Mouse (Mus musculus): ENCODE measurements at regions not wholly inside any gene's neighbourhood (a gene's known extent, or its start where the extent isn't known, plus 50 kb on each side); places are given as distances from the start of the nearest gene placed in this dataset.

DNA sequence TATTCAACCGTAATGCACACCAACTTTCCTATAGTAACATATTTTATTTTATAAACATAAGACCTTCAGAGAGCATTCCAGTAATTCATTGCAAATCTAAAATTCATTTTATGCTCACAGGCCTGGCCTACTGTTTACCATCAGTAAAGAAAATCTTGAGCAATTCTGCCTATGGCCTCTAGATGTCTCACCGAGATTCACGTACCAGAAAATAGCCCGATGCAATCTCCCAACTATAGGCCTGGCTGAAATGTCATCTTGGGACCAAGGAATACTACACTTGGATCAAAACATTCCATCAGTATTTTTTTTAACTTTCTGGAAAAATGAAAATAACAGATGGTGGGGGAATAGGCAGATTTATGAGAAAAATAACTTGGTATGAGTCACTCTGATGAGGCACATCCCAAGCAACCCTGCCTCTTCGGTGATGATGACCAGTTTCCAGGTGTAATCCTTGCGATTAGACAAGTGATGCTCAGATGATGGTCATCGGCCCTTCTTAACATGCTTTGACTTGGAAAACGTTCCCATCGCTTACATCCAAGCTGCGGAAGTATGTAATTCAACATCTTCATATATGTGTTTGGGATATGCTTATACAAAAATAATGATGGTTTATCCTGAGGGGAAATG, 439.9 kb downstream of the Nyap2 start:
- H3K4me3 ChIP-seq: no peak overlapping the region
- H3K4me2 ChIP-seq: no peak overlapping the region
- H3K9ac ChIP-seq: no peak overlapping the region
- H3K27ac ChIP-seq: no peak overlapping the region
- no peaks in the 10 kb centered on the region for H3K36me3 ChIP-seq (replicated peaks)
- H3K9me3 ChIP-seq: no peaks in the 10 kb centered on the region
- peak; percentile 91 for ATAC-seq (replicated peaks)
- H3K4me1 ChIP-seq: peaks cover 2% of the 10 kb centered on the region; the same call in 1 of the 2 replicates
- WGBS: 57% methylated on average over 10 of the region's 10 CpGs
- no peaks in the 10 kb centered on the region for H3K27me3 ChIP-seq (replicated peaks)

DNA sequence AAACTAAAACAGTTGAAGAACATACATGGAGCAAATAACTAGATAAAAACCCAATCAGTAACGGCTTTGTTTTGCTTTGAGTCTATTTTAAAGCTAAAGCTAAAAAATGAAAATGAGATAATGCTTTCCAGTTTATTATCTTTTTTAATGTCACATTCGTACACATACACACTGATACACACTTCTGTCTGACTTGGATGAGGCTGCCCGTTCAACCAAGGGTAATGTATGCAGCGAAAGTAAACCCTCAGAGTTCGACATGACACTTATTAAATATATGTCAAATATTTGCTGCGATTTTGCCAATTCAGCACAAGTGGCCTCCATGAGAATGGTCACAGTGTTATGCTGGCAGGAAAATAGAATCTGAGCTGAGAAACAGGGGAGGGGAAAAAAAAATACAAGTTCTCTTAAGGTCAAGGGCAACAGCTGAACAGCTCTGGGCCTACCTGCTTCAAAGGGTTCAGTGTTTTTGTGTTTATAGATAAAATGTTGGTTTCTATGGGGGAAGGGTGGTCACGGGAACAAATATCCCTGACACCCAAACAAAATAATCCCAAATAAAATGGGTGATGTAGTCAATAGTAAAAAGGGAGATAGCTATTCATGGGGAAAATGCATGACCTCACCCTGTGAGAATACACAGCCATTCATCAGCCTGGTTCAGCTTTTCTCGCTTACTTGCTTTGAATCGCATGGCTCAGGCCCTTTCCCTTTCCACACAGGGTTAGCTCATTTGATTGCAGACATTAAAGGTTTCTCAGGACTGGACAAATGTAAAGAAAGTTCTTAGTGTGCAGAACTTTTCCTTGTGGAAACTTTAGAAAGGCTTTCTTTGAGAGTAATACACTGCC, 443.9 kb downstream of the Nyap2 start:
- no peak overlapping the region for H3K27ac ChIP-seq

DNA sequence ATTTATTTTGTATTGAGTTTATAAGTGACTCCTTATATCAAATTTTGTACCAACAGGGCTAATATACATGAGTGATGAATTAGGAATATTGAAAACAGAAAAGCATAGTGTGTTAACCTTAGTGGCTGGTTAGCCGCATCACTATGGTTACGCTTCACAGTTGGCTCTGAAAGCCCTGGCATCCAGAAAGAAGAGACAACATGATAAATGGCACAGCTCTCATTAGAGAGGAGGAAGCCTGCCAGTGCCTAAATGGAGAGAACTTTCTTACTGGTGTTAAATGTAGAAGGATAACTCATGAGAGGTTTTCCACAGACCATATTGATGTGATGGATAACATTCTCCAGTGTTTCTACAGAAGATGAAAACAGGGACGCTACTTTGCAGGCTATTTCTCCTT, 446.2 kb downstream of the Nyap2 start:
- Histone ChIP-seq H3K4me3 (no peak overlapping the region), H3K36me3 (replicated peaks) (no peaks in the 10 kb centered on the region), H3K9ac (no peak overlapping the region), H3K9me3 (no peaks in the 10 kb centered on the region), H3K27ac (no peak overlapping the region), H3K4me1 (peaks cover 2% of the 10 kb centered on the region; the same call in 1 of the 2 replicates), H3K4me2 (no peak overlapping the region), H3K27me3 (replicated peaks) (no peaks in the 10 kb centered on the region)
- 91% methylated on average over 3 of the region's 3 CpGs for WGBS
- ATAC-seq (replicated peaks): no peak

More for the DNA sequence above, 443.9 kb downstream of the Nyap2 start:
- Histone ChIP-seq H3K4me2 (no peak overlapping the region), H3K27me3 (replicated peaks) (no peaks in the 10 kb centered on the region), H3K9me3 (no peaks in the 10 kb centered on the region), H3K4me1 (peaks cover 2% of the 10 kb centered on the region; the same call in 1 of the 2 replicates), H3K4me3 (no peak overlapping the region), H3K36me3 (replicated peaks) (no peaks in the 10 kb centered on the region), H3K9ac (no peak overlapping the region)
- peak; percentile 64; the same call in 1 of the 2 replicates for ATAC-seq (replicated peaks)
- whole genome bisulfite sequencing: 41% methylated on average over 9 of the region's 9 CpGs

DNA sequence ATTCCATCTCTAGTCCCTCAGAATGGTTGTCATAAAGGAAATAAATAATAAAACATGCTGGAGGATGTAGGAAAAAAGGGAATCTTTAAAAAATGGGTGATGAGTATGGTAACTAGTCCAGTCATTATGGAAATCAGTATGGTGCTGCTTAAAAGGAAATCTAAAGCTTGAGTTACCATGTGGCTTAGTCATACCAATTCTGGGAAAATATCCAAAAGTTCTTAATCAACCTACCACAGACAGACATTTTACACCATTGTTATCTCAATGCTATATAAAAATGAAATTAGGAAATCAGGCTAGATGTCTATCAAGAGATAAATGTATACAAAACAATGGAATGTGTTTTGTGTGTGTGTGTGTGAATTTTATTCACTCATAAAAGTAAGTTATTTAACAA, 449.1 kb downstream of the Nyap2 start:
- Histone ChIP-seq H3K4me2 (no peak overlapping the region), H3K36me3 (replicated peaks) (no peaks in the 10 kb centered on the region), H3K4me1 (no peaks in the 10 kb centered on the region; the same call in 1 of the 2 replicates), H3K27me3 (replicated peaks) (no peaks in the 10 kb centered on the region), H3K9ac (no peak overlapping the region), H3K27ac (no peak overlapping the region), H3K4me3 (no peak overlapping the region), H3K9me3 (no peaks in the 10 kb centered on the region)
- no peak for ATAC-seq (replicated peaks)

DNA sequence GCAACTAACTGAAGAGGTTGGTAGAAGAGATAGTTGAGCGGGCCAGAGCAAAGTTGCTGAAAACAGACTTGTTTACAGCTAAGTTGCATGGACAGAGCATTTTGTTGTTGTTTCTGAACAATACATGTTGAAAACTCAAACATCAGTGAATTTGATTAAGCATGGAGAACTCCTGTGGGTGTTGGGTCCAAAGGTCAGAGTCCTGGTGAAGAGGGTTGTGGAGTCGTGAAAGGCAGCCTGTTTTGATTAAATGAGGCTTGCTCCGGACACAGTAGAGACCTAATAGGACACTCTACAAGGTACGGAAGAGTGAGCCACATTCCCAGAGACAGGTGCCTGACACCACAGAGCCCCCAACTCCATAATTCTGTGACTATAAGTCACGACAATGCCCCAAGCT, 461.1 kb downstream of the Nyap2 start:
- no peaks in the 10 kb centered on the region for H3K9me3 ChIP-seq
- no peaks in the 10 kb centered on the region for H3K36me3 ChIP-seq (replicated peaks)
- H3K4me3 ChIP-seq: no peak overlapping the region
- H3K27ac ChIP-seq: no peak overlapping the region
- no peak overlapping the region for H3K9ac ChIP-seq
- WGBS: 57% methylated on average over 5 of the region's 5 CpGs
- H3K4me1 ChIP-seq: no peaks in the 10 kb centered on the region
- no peak for ATAC-seq (replicated peaks)
- H3K4me2 ChIP-seq: no peak overlapping the region
- no peaks in the 10 kb centered on the region for H3K27me3 ChIP-seq (replicated peaks)

DNA sequence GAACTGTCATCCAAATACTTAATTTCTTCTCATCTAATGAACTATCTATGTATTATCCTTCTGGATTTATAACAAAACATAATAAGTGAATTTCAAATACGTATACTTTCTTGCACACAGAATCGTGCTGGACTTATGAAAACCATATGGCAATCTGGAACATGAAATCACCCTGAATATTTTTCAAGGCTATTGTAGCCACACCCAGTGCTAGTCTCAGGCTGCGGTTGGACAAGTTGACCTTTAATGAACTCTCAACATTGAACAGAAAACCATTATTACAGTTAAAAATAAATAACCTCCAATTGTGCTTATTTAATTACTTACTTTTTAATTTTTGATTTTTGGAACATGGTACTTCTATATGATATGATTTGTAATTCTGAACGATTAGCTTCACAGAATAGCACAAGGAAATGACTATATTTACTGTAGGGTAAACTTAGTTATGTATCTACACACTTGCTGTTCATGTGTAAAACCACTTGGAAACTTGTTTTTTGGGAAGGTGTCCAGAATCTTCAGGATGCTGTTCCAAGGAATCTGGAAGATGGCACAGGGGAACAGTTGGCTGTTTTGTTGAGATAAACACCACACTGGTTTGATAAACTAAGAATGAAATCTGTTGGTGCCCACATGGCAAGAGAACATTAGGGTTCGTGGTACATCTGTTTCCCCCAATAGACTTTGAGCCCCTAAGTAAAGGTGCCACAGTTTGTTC, 463.0 kb downstream of the Nyap2 start:
- Histone ChIP-seq H3K27ac (no peak overlapping the region), H3K27me3 (replicated peaks) (no peaks in the 10 kb centered on the region), H3K9me3 (no peaks in the 10 kb centered on the region), H3K4me3 (no peak overlapping the region), H3K4me2 (no peak overlapping the region), H3K9ac (no peak overlapping the region), H3K36me3 (replicated peaks) (no peaks in the 10 kb centered on the region), H3K4me1 (no peaks in the 10 kb centered on the region)
- 89% methylated on average over 5 of the region's 5 CpGs for WGBS
- ATAC-seq (replicated peaks): no peak

DNA sequence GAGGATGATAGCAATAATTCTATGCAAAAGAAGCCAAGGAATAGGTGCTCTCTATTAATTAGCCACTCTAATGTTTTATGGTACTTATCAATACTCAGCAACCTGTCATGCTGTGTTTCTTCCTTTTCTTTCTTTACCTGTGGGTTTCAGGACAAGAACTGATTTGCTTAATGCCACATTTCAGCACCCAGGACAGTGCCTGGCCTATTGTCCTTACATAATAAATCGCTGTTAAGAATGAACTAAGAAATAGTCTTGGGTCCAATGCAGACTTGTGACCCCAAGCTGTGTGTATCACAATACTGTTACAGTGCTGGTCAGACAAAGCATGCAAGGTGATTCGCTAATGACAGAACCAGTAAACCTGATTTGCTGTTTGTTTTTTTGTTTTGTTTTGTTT, 472.2 kb downstream of the Nyap2 start:
- H3K4me2 ChIP-seq: no peak overlapping the region
- WGBS: 73% methylated on average over 2 of the region's 2 CpGs
- no peak overlapping the region for H3K4me3 ChIP-seq
- H3K27ac ChIP-seq: no peak overlapping the region
- H3K4me1 ChIP-seq: no peaks in the 10 kb centered on the region
- H3K27me3 ChIP-seq (replicated peaks): no peaks in the 10 kb centered on the region
- no peak overlapping the region for H3K9ac ChIP-seq
- H3K36me3 ChIP-seq (replicated peaks): no peaks in the 10 kb centered on the region
- H3K9me3 ChIP-seq: no peaks in the 10 kb centered on the region
- no peak for ATAC-seq (replicated peaks)

DNA sequence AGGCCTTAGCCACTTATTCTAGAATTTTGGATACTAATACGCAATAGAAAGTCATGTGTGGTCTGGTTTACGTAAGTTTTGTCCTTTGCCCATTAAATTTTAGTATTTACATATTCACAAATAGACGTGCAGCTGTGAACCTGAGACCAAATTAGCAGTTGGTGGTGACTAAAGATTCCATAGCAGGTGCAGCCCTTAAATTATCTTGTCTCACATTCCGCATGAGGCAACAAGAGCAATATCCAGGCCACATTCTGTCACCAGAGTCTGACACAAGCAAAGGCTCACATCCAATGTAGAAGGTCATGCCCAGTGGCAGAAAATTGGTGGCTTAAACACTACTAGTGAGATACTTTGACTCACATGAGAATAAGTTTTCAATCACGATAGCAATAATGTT, 473.0 kb downstream of the Nyap2 start:
- H3K27ac ChIP-seq: no peak overlapping the region
- H3K4me2 ChIP-seq: no peak overlapping the region

DNA sequence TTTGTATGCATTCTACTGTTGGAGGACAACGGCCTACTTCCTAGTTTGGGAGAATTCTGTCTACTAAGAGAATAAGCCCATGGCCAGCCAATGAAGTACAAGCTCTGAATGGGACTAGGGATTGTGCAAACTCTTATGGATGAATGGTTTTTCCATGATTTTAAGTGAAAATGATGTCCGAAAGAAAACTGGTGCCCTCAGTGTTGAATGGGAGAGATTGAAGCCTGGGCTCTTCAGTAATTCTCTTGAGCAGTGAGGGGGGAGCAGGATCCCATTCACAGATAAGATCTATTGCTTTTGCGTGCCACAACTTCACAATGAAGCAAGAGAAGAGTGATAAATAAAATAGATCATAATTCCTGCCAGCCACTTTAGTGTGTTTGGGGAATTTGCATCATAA, 476.0 kb downstream of the Nyap2 start:
- no peak overlapping the region for H3K27ac ChIP-seq

More for the DNA sequence above, 473.0 kb downstream of the Nyap2 start:
- ATAC-seq (replicated peaks): no peak
- H3K9me3 ChIP-seq: no peaks in the 10 kb centered on the region
- H3K4me3 ChIP-seq: no peak overlapping the region
- no peak overlapping the region for H3K9ac ChIP-seq
- 91% methylated on average over 5 of the region's 5 CpGs for WGBS
- no peaks in the 10 kb centered on the region for H3K36me3 ChIP-seq (replicated peaks)
- H3K27me3 ChIP-seq (replicated peaks): no peaks in the 10 kb centered on the region
- no peaks in the 10 kb centered on the region for H3K4me1 ChIP-seq

DNA sequence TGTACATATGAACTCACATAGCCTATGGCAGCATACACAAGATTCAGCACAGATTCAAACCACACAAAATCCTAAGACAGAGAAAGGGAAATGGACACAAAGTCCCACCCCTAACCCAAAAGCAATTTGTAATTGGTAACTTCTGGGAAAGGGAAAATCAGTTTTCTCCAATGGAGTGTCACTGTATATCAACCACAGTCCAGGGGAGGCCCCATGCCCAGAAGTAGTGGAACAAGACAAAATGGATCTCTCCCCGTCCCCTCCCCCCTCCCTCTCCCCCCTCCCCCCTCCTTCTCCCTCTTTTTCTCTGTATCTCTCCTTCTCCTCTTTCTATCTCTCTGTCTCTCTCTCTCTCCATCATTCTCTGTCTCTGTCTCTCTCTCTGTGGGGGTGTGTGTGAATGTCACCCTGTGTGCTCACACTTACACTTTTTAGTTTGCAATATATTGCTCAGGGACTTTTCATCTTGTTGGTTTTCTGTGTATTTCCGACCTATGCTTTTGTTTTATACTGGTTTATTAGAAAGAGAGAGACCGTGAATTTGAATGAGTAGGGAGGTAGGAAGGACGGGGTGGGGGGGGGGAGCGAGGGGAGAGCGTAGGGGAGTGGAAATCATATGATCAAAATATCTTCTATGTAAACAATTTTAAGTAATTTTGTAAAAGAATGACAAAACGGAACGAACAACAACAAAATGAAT, 500.4 kb downstream of the Nyap2 start:
- ATAC-seq (replicated peaks): peak; percentile 56

More for the DNA sequence above, 476.0 kb downstream of the Nyap2 start:
- WGBS: 85% methylated on average over 3 of the region's 3 CpGs
- H3K4me3 ChIP-seq: no peak overlapping the region
- no peak overlapping the region for H3K9ac ChIP-seq
- H3K9me3 ChIP-seq: no peaks in the 10 kb centered on the region
- H3K4me2 ChIP-seq: no peak overlapping the region
- no peaks in the 10 kb centered on the region for H3K27me3 ChIP-seq (replicated peaks)
- ATAC-seq (replicated peaks): no peak
- H3K4me1 ChIP-seq: no peaks in the 10 kb centered on the region
- H3K36me3 ChIP-seq (replicated peaks): no peaks in the 10 kb centered on the region

DNA sequence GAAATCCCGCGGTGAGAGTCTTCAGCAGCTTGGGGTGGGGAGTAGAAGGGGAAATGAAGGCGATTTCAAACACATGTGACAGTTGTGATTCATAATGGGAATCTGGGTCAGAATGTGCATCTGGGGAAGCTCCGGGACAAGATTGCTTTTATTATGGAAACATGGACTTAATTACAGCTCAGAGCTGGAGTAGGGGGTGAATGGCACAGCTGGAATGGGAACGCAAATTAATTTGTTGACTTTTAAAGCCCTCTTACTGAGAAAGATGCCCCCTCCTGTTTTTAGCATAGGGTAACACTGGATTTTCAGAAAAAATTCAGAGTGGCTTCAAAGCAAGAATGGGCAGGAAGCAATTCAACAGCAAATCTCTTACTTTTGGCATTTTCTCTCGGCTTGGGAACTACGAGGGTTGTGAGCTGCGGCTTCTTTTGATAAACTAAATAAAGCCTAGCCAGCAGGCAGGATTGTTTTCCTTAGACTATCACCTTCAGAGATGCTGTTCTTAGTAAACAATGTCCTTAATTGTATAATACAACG, 501.0 kb downstream of the Nyap2 start:
- no peaks in the 10 kb centered on the region for H3K27me3 ChIP-seq (replicated peaks)
- H3K4me3 ChIP-seq: no peak overlapping the region
- H3K27ac ChIP-seq: no peak overlapping the region
- H3K36me3 ChIP-seq (replicated peaks): no peaks in the 10 kb centered on the region
- no peak overlapping the region for H3K9ac ChIP-seq
- ATAC-seq (replicated peaks): peak; percentile 70
- WGBS: 28% methylated on average over 9 of the region's 9 CpGs
- peak overlapping the region; percentile 37 for H3K4me2 ChIP-seq
- H3K9me3 ChIP-seq: no peaks in the 10 kb centered on the region
- peaks cover 7% of the 10 kb centered on the region for H3K4me1 ChIP-seq

More for the DNA sequence above, 500.4 kb downstream of the Nyap2 start:
- WGBS: 57% methylated on average over 8 of the region's 8 CpGs
- Histone ChIP-seq H3K4me2 (peak overlapping the region; percentile 37), H3K9me3 (no peaks in the 10 kb centered on the region), H3K4me3 (no peak overlapping the region), H3K27me3 (replicated peaks) (no peaks in the 10 kb centered on the region), H3K36me3 (replicated peaks) (no peaks in the 10 kb centered on the region), H3K27ac (no peak overlapping the region), H3K9ac (no peak overlapping the region), H3K4me1 (peaks cover 7% of the 10 kb centered on the region)

DNA sequence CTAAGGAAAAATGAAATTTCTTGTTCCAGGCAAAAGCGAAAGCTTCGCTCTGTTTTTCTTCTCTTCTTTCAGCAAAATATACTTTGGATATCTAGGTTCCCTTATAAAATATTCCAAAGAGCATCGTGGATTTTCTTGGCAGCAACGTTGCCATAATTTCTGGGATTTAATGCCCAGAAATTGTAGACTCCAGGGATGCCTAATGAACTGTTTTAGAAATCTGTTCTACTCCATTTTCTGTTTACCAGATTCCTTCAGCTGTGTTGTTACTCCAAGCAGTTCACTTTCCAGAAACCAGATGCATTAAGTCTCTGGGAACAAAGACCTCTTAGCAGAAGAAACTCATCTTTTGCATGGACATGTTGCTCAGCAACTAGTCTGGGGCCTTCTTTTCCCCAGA, 504.5 kb downstream of the Nyap2 start:
- WGBS: 93% methylated on average over 4 of the region's 4 CpGs
- Histone ChIP-seq H3K9ac (no peak overlapping the region), H3K27ac (no peak overlapping the region), H3K4me3 (no peak overlapping the region), H3K36me3 (replicated peaks) (no peaks in the 10 kb centered on the region), H3K9me3 (no peaks in the 10 kb centered on the region), H3K4me1 (peaks cover 7% of the 10 kb centered on the region), H3K27me3 (replicated peaks) (no peaks in the 10 kb centered on the region), H3K4me2 (no peak overlapping the region)
- ATAC-seq (replicated peaks): no peak
